Mouse (Mus musculus) spleen, adult 2 months (tissue): ENCODE results near the gene Mgst3.

Source experiments
- CTCF ChIP-seq: fragments of 200-500 bp; IDR thresholded peaks from 2 replicates; pipeline ENCODE4 v1.5.1; 2011; ENCODE audit warnings: mild to moderate bottlenecking, inconsistent platforms; ENCODE audit not compliant: insufficient read depth, insufficient read length, insufficient replicate concordance; ENCODE audit errors: extremely low read depth
- POLR2A ChIP-seq: fragments of 200-500 bp; IDR thresholded peaks from 2 replicates; pipeline ENCODE4 v1.6.1; 2011; ENCODE audit warnings: low read depth, low read length, inconsistent platforms

DNA sequence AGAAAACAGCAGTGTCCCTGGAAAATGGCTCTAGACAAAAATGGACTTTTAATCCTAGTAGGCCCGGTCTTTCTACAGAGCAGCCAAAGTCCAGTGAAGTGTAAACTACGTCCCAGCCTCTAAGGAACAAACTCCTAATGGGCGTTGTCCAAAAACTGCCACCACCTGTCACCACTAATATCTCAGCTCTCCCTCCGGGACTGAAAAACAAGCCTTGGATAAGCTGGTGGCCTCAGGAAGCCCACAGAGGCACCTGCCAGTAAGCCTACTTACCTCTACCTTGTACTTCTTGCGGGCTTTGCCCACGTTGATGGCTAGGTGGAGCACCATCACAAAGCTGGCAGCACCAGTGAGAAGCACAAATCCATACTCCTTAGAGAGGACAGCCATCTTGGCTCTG, 15.6 kb downstream of the Mgst3 start:
- TF ChIP-seq CTCF (no peak), POLR2A (no peak)
